Mouse (Mus musculus) hindbrain, postnatal 0 days (tissue): ENCODE data around the gene Mapk1ip1. TPM values are rescaled to one million over a fixed set of nuclear protein-coding genes. Genes with fewer than 3 reads are reported as not detected.
A peak's percentile ranks its signal among the peaks of the same experiment; 100 is the strongest.

Source experiments
- ATAC-seq: fragments of 200-750 bp; cut with Nextera tagmentation; 2 replicates; pipeline ENCODE4 v1.8.0; 2017; ENCODE audit warnings: mild to moderate bottlenecking, moderate TSS enrichment, moderate library complexity
- DNase-seq: peaks from one replicate; pipeline ENCODE4 v3.0.0-alpha.2; 2015; ENCODE audit warnings: low spot score
- H3K27ac ChIP-seq: fragments of 300-500 bp; sonication (generic); 2 replicates; pipeline ENCODE4 v1.5.1; 2014; ENCODE audit warnings: mild to moderate bottlenecking
- H3K27me3 ChIP-seq: fragments of 300-500 bp; sonication (generic); 2 replicates; pipeline ENCODE4 v1.6.1; 2014; ENCODE audit warnings: low read length, mixed read lengths; ENCODE audit not compliant: insufficient read depth
- H3K36me3 ChIP-seq: fragments of 300-500 bp; sonication (generic); 2 replicates; pipeline ENCODE4 v1.6.1; 2014; ENCODE audit warnings: low read length, mixed read lengths; ENCODE audit not compliant: insufficient read depth
- H3K4me1 ChIP-seq: fragments of 300-500 bp; sonication (generic); 2 replicates; pipeline ENCODE4 v1.6.1; 2014; ENCODE audit warnings: antibody characterized with exemption, low read length, mixed read lengths; ENCODE audit not compliant: insufficient read depth
- H3K4me2 ChIP-seq: fragments of 300-500 bp; sonication (generic); 2 replicates; pipeline ENCODE4 v1.6.1; 2014; ENCODE audit warnings: low read depth, mild to moderate bottlenecking, low read length, moderate library complexity, mixed read lengths
- H3K4me3 ChIP-seq: fragments of 300-500 bp; sonication (generic); 2 replicates; pipeline ENCODE4 v1.5.1; 2014; ENCODE audit warnings: low read length
- H3K9ac ChIP-seq: fragments of 300-500 bp; sonication (generic); replicated peaks from 2 replicates; pipeline ENCODE4 v1.6.1; 2014; ENCODE audit warnings: mild to moderate bottlenecking, low read length, moderate library complexity, mixed read lengths
- H3K9me3 ChIP-seq: fragments of 300-500 bp; sonication (generic); 2 replicates; pipeline ENCODE4 v1.6.1; 2016; ENCODE audit warnings: low read length, mixed read lengths
- CTCF ChIP-seq: IDR thresholded peaks from 2 replicates; pipeline ENCODE4 v1.5.1; 2016; ENCODE audit warnings: antibody characterized with exemption, control low read depth, low read depth
- WGBS: fragments of 180-500 bp; shearing (Covaris S2); extraction: QIAGEN DNeasy Blood & Tissue Kit; methylation state at CpG from one replicate; pipeline ENCODE4 v1.1.7; 2014; 5-methylcytosine and 5-hydroxymethylcytosine counted together
- polyA plus RNA-seq: library from polyadenylated mRNA; unstranded; fragments of >200 nt; fragmentation: Nextera tagmentation; extraction: Ambion mirVana; gene quantifications from 2 replicates; pipeline ENCODE4 v1.2.1, GENCODE M21; 2015
- total RNA-seq: library from RNA; depleted of rRNA; stranded (reverse); fragments of >200 nt; gene quantifications from 2 replicates; pipeline ENCODE4 v1.2.3, GENCODE M21; 2014; rRNA removed

Gene Mapk1ip1
- total and polyA plus RNA-seq, 2 experiments from 2014 or later = 30.6 to 46.1 TPM

GRCm38 (mm10) chr7:138813213-138813875, 32.7 kb downstream of the Mapk1ip1 start:
- no peak for TF ChIP-seq CTCF
- WGBS = 47% methylated on average over 11 of the region's 11 CpGs
- H3K9me3 ChIP-seq = no peaks in the 10 kb centered on the region
- H3K9ac ChIP-seq = no peak overlapping the region
- no peaks in the 10 kb centered on the region for H3K36me3 ChIP-seq
- no peaks in the 10 kb centered on the region for H3K27me3 ChIP-seq
- peak overlapping the region; percentile 5; the same call in 1 of the 2 replicates for H3K27ac ChIP-seq
- no peak overlapping the region for H3K4me3 ChIP-seq
- peaks cover 8% of the 10 kb centered on the region; the same call in 1 of the 2 replicates for H3K4me1 ChIP-seq
- DNase-seq = peak; percentile 39
- ATAC-seq = peak; percentile 32; the same call in 1 of the 2 replicates
- H3K4me2 ChIP-seq = no peak overlapping the region

GRCm38 (mm10) chr7:138807146-138807545, 38.9 kb downstream of the Mapk1ip1 start:
- Histone ChIP-seq H3K9me3 (peaks cover 2% of the 10 kb centered on the region; the same call in 1 of the 2 replicates), H3K9ac (no peak overlapping the region), H3K4me3 (no peak overlapping the region), H3K27me3 (no peaks in the 10 kb centered on the region), H3K4me1 (no peaks in the 10 kb centered on the region), H3K27ac (no peak overlapping the region), H3K36me3 (no peaks in the 10 kb centered on the region), H3K4me2 (no peak overlapping the region)
- 86% methylated on average over 3 of the region's 3 CpGs for WGBS
- no peak for DNase-seq
- TF ChIP-seq CTCF = no peak
- ATAC-seq = no peak

GRCm38 (mm10) chr7:138803386-138803785, 42.7 kb downstream of the Mapk1ip1 start:
- H3K9ac ChIP-seq = no peak overlapping the region
- ATAC-seq = no peak
- peaks cover 2% of the 10 kb centered on the region; the same call in 1 of the 2 replicates for H3K9me3 ChIP-seq
- no peaks in the 10 kb centered on the region for H3K4me1 ChIP-seq
- DNase-seq = no peak
- 47% methylated on average over 4 of the region's 4 CpGs for WGBS
- H3K27me3 ChIP-seq = no peaks in the 10 kb centered on the region
- H3K4me3 ChIP-seq = no peak overlapping the region
- H3K4me2 ChIP-seq = no peak overlapping the region
- TF ChIP-seq CTCF = no peak
- H3K27ac ChIP-seq = no peak overlapping the region
- no peaks in the 10 kb centered on the region for H3K36me3 ChIP-seq

- Histone ChIP-seq H3K4me2 (no peak overlapping the region), H3K27ac (no peak overlapping the region), H3K4me1 (no peaks in the 10 kb centered on the region), H3K9me3 (no peaks in the 10 kb centered on the region), H3K4me3 (no peak overlapping the region), H3K9ac (no peak overlapping the region), H3K36me3 (no peaks in the 10 kb centered on the region), H3K27me3 (no peaks in the 10 kb centered on the region)
- WGBS = 75% methylated on average over 5 of the region's 5 CpGs
- DNase-seq (no peak), ATAC-seq (no peak)
- TF ChIP-seq CTCF = no peak
Observed at GRCm38 (mm10) chr7:138788109-138788508, 58.0 kb downstream of the Mapk1ip1 start.

Other genes starting within 250 kb of the Mapk1ip1 start
- 67.0 and 70.8 TPM in 2 replicates for gene Ppp2r2d, start 194 bp downstream of the Mapk1ip1 start, total RNA-seq
- 97.3 and 99.5 TPM in 2 replicates for gene Ppp2r2d, start 194 bp downstream of the Mapk1ip1 start, polyA plus RNA-seq
- gene Bnip3, start 63.2 kb upstream of the Mapk1ip1 start, total RNA-seq = 115 and 170 TPM in 2 replicates
- 162 and 163 TPM in 2 replicates for gene Bnip3, start 63.2 kb upstream of the Mapk1ip1 start, polyA plus RNA-seq
- 12.4 and 13.6 TPM in 2 replicates for gene Jakmip3, start 94.5 kb upstream of the Mapk1ip1 start, total RNA-seq
- gene Jakmip3, start 94.5 kb upstream of the Mapk1ip1 start, polyA plus RNA-seq = 7.6 and 8.2 TPM in 2 replicates
- gene Dpysl4, start 239.7 kb upstream of the Mapk1ip1 start, total RNA-seq = 170 and 187 TPM in 2 replicates
- gene Dpysl4, start 239.7 kb upstream of the Mapk1ip1 start, polyA plus RNA-seq = 157 and 161 TPM in 2 replicates